Mouse (Mus musculus) gastrocnemius, postnatal 36 days (tissue): ENCODE data around the gene Atp1a1. TPM values are rescaled to one million over a fixed set of nuclear protein-coding genes. Genes with fewer than 3 reads are reported as not detected.

Experiments
- DNase-seq, 2 experiments: peaks; one replicate each; pipeline ENCODE4 v3.0.0; 2022
- intact Hi-C: fragments of 180-260 bp; cut with DNase I; formaldehyde crosslinking; loops from one replicate; pipeline ENCODE4 v1.15.1; 2025
- long read RNA-seq, 2 experiments: library from polyadenylated mRNA; stranded (forward); transcript quantifications; one replicate each; pipeline ENCODE4 v2.0.0; 2021
- total RNA-seq, 2 experiments: library from RNA; stranded (reverse); gene quantifications; 2 replicates each; pipeline ENCODE4 v1.2.3; 2021

Gene Atp1a1
- 10 to 100 TPM; 56.5 to 60.1 TPM for total RNA-seq
- long read RNA-seq, experiment 1, partial matches to known transcripts, result 0 of 17 reads
- long read RNA-seq, experiment 1, other reads (novel, unspliced or antisense), result 16 of 17 reads
- long read RNA-seq, experiment 2, partial matches to known transcripts, result 4 of 28 reads
- long read RNA-seq, experiment 2, other reads (novel, unspliced or antisense), result 22 of 28 reads

GRCm38 (mm10) chr3:101604550-101605223 lies at the start of gene Atp1a1:
Gene Atp1a1, minus strand, starts transcription at chr3:101604684.
- DNase-seq, result peak; percentile 96 to 98
- intact Hi-C loops, result loop anchor here (5.0 kb wide), 2 partner anchors 52 to 97 kb away; no protein-coding TSS in a partner anchor

GRCm38 (mm10) chr3:101653446-101653845 lies 49.0 kb upstream of the Atp1a1 start:
- DNase-seq, result no peak
- intact Hi-C loops, result no loop called here

- no peak for DNase-seq
- intact Hi-C loops, result no loop called here
These were observed 48.5 kb upstream of the Atp1a1 start for GRCm38 (mm10) chr3:101652967-101653366.

- DNase-seq, result no peak
These were observed 45.8 kb upstream of the Atp1a1 start for GRCm38 (mm10) chr3:101650328-101650727.

GRCm38 (mm10) chr3:101649271-101649670 lies 44.8 kb upstream of the Atp1a1 start:
- DNase-seq, result no peak
- intact Hi-C loops, result no loop called here

More at GRCm38 (mm10) chr3:101650328-101650727, 45.8 kb upstream of the Atp1a1 start:
- intact Hi-C loops, result no loop called here

GRCm38 (mm10) chr3:101648096-101648793 lies 43.8 kb upstream of the Atp1a1 start:
- intact Hi-C loops, result no loop called here
- DNase-seq, result no peak

GRCm38 (mm10) chr3:101646806-101647205 lies 42.3 kb upstream of the Atp1a1 start:
- intact Hi-C loops, result no loop called here
- DNase-seq, result no peak

GRCm38 (mm10) chr3:101645569-101646106 lies 41.2 kb upstream of the Atp1a1 start:
- DNase-seq, result no peak
- intact Hi-C loops, result no loop called here

- no peak for DNase-seq
- intact Hi-C loops, result no loop called here
These were observed 39.7 kb upstream of the Atp1a1 start for GRCm38 (mm10) chr3:101644062-101644802.

- intact Hi-C loops, result no loop called here
These were observed 38.8 kb upstream of the Atp1a1 start for GRCm38 (mm10) chr3:101643264-101643663.

GRCm38 (mm10) chr3:101638223-101638622 lies 33.7 kb upstream of the Atp1a1 start:
- DNase-seq, result no peak
- intact Hi-C loops, result no loop called here

More at GRCm38 (mm10) chr3:101643264-101643663, 38.8 kb upstream of the Atp1a1 start:
- DNase-seq, result no peak

- intact Hi-C loops, result no loop called here
- no peak for DNase-seq
These were observed 32.0 kb upstream of the Atp1a1 start for GRCm38 (mm10) chr3:101636510-101636909.

- intact Hi-C loops, result no loop called here
- DNase-seq, result no peak
These were observed 31.6 kb upstream of the Atp1a1 start for GRCm38 (mm10) chr3:101636086-101636485.

- DNase-seq, result no peak
- intact Hi-C loops, result no loop called here
These were observed 29.8 kb upstream of the Atp1a1 start for GRCm38 (mm10) chr3:101634141-101634900.

- DNase-seq, result no peak
- intact Hi-C loops, result no loop called here
These were observed 23.8 kb upstream of the Atp1a1 start for GRCm38 (mm10) chr3:101628255-101628654.

- intact Hi-C loops, result no loop called here
- no peak for DNase-seq
These were observed 19.8 kb upstream of the Atp1a1 start for GRCm38 (mm10) chr3:101624287-101624686.

GRCm38 (mm10) chr3:101619017-101619416 lies 14.5 kb upstream of the Atp1a1 start:
- no peak for DNase-seq

GRCm38 (mm10) chr3:101618505-101618904 lies 14.0 kb upstream of the Atp1a1 start:
- intact Hi-C loops, result loop anchor here (10.0 kb wide), 1 partner anchor 186 kb away; no protein-coding TSS in a partner anchor

More at GRCm38 (mm10) chr3:101619017-101619416, 14.5 kb upstream of the Atp1a1 start:
- intact Hi-C loops, result loop anchor here (10.0 kb wide), 1 partner anchor 186 kb away; no protein-coding TSS in a partner anchor

GRCm38 (mm10) chr3:101617451-101617850 lies 13.0 kb upstream of the Atp1a1 start:
- intact Hi-C loops, result loop anchor here (10.0 kb wide), 1 partner anchor 187 kb away; no protein-coding TSS in a partner anchor
- no peak for DNase-seq

More at GRCm38 (mm10) chr3:101618505-101618904, 14.0 kb upstream of the Atp1a1 start:
- no peak for DNase-seq
